Mouse (Mus musculus) midbrain, embryonic 10.5 days (tissue): ENCODE measurements around the gene Agrp. TPM values are rescaled to one million over a fixed set of nuclear protein-coding genes. Genes with fewer than 3 reads are reported as not detected.
"Not testable (repeated sequence)": the region's sequence is repeated elsewhere in the genome, so short reads cannot be mapped to it uniquely, and the experiment has no call there.

Source experiments
- DNase-seq: peaks from one replicate; pipeline ENCODE4 v3.0.0-alpha.2; 2017; ENCODE audit warnings: low spot score
- H3K27ac ChIP-seq: fragments of 300-500 bp; sonication (generic); replicated peaks from 2 replicates; pipeline ENCODE4 v1.5.1; 2016; ENCODE audit warnings: mild to moderate bottlenecking
- H3K27me3 ChIP-seq: fragments of 300-500 bp; sonication (generic); 2 replicates; pipeline ENCODE4 v1.6.1; 2016; ENCODE audit warnings: low read depth, mild to moderate bottlenecking; ENCODE audit not compliant: poor library complexity, severe bottlenecking
- H3K36me3 ChIP-seq: fragments of 300-500 bp; sonication (generic); 2 replicates; pipeline ENCODE4 v1.6.1; 2016; ENCODE audit warnings: mild to moderate bottlenecking, moderate library complexity
- H3K4me1 ChIP-seq: fragments of 300-500 bp; sonication (generic); 2 replicates; pipeline ENCODE4 v1.6.1; 2016
- H3K4me3 ChIP-seq: fragments of 300-500 bp; sonication (generic); 2 replicates; pipeline ENCODE4 v1.5.1; 2016; ENCODE audit warnings: mild to moderate bottlenecking, moderate library complexity
- H3K9me3 ChIP-seq: fragments of 300-500 bp; sonication (generic); replicated peaks from 2 replicates; pipeline ENCODE4 v1.6.1; 2016; ENCODE audit warnings: mild to moderate bottlenecking
- WGBS: fragments of 180-500 bp; shearing (Covaris S2); methylation state at CpG from one replicate; pipeline ENCODE4 v1.1.7; 2016; 5-methylcytosine and 5-hydroxymethylcytosine counted together
- polyA plus RNA-seq: library from polyadenylated mRNA; unstranded; fragments of >200 nt; fragmentation: Nextera tagmentation; extraction: Ambion mirVana; gene quantifications from 2 replicates; pipeline ENCODE4 v1.2.1, GENCODE M21; 2016

The Agrp gene
- polyA plus RNA-seq, 1 experiment from 2014 or later: 0.62 TPM

DNA sequence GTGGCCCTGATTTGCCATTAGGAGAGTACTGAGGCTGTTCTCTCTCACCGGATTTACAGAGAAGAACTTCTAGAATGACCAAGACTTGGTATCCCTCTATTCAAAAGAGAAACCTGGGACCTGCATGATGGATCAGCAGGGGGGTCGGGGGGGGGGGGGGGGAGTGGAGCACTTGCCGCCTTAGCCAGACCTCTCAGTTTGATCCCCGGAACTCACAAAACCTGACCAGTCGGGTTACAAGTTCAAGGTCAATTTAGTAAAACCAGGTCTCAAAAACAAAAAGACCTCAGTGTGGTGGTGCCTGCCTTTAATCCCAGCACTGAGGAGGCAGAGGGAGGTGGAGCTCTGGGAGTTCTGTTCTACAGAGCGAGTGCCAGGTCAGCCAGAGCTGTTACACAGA is 62.5 kb downstream of the Agrp start:
- H3K4me3 ChIP-seq: no peak overlapping the region
- H3K36me3 ChIP-seq: no peaks in the 10 kb centered on the region
- no peak overlapping the region for H3K27ac ChIP-seq
- no peaks in the 10 kb centered on the region for H3K27me3 ChIP-seq
- H3K4me1 ChIP-seq: no peaks in the 10 kb centered on the region
- H3K9me3 ChIP-seq: no peaks in the 10 kb centered on the region
- WGBS: 49% methylated on average over 6 of the region's 6 CpGs
- no peak for DNase-seq

DNA sequence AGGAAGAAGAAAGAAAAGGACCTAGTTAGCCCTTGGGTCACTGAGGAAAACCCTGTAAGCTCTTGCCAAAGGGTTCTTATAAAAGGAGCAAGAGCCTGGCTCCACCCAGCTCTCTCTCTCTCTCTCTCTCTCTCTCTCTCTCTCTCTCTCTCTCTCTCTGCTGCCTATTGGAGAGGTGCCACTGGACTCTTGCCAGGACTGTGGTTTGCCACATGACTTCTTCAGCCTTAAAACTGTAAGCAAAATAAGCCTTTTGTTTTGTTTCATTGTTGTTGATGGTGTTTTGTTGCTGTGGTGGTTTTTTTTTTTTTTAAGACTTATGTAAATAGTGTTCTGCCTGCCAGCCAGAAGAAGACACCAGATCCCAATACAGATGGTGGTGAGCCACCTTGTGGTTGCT is 63.8 kb downstream of the Agrp start:
- DNase-seq: no peak

DNA sequence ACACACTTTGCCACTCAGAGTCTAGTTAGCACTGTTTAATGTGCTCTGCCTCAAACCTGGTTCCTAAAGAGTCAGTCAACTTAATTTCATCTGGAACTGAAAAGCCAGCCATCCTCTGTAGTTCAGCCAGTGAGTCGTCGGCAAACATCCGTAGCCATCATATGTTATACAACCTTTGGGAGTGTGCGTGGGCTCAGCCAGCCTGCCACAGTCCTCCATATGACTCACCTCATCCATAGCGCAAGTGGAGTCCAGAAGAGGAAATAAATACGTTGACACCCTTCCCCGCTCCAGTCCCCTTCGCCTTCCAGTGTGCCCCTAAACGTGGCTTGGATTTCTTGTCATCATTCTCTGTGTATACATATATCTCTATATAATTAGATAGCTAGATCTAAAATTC is 65.4 kb downstream of the Agrp start:
- Histone ChIP-seq H3K27me3 (peaks cover 8% of the 10 kb centered on the region), H3K9me3 (no peaks in the 10 kb centered on the region), H3K4me1 (peaks cover 6% of the 10 kb centered on the region), H3K27ac (no peak overlapping the region), H3K4me3 (no peak overlapping the region), H3K36me3 (no peaks in the 10 kb centered on the region)
- 91% methylated on average over 9 of the region's 9 CpGs for WGBS
- DNase-seq: no peak

More for the DNA sequence above, 63.8 kb downstream of the Agrp start:
- Histone ChIP-seq H3K27ac (no peak overlapping the region), H3K9me3 (no peaks in the 10 kb centered on the region), H3K4me1 (no peaks in the 10 kb centered on the region), H3K4me3 (no peak overlapping the region), H3K27me3 (no peaks in the 10 kb centered on the region), H3K36me3 (no peaks in the 10 kb centered on the region)

DNA sequence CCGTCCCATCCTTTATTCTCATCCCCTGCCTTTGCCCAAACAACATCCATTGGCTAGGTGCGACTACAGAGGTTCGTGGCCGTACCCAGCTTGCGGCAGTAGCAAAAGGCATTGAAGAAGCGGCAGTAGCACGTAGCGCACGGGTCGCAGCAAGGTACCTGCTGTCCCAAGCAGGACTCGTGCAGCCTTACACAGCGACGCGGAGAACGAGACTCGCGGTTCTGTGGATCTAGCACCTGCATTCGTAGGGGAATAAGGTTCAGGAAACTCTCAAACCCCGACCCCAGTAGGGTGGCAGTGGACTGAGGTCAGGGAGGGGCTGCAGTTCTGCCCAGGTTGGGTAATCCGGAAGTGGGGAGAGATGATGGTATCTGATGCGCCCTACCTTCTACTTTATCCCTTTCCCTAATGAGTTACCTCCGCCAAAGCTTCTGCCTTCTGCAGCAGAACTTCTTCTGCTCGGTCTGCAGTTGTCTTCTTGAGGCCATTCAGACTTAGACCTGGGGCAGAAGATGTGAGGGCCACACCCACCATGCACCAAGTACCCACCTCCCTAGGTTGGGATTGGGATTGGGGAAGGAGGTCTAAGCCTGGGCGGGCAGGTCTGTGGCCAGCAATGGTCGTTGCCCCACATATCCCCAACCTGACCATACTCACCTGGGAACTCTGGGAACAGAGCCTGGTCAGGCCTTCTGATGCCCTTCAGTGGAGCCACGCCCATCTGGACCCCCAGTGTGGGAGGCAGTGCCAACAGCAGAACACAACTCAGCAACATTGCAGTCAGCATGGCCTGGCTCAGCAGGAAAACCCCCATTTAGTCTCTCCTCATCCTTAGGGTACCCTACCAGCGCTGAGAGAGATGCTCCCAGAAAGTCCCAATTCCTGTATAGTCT is 70.2 kb downstream of the Agrp start:
- no peak for DNase-seq
- Histone ChIP-seq H3K36me3 (0 out of 2 replicates have a peak, but pooled peaks cover 3% of the 10 kb centered on the region), H3K27me3 (peaks cover 8% of the 10 kb centered on the region), H3K9me3 (no peaks in the 10 kb centered on the region), H3K4me1 (peaks cover 30% of the 10 kb centered on the region), H3K27ac (peak overlapping the region; percentile 83), H3K4me3 (peak overlapping the region; percentile 93)
- WGBS: 31% methylated on average over 27 of the region's 27 CpGs

DNA sequence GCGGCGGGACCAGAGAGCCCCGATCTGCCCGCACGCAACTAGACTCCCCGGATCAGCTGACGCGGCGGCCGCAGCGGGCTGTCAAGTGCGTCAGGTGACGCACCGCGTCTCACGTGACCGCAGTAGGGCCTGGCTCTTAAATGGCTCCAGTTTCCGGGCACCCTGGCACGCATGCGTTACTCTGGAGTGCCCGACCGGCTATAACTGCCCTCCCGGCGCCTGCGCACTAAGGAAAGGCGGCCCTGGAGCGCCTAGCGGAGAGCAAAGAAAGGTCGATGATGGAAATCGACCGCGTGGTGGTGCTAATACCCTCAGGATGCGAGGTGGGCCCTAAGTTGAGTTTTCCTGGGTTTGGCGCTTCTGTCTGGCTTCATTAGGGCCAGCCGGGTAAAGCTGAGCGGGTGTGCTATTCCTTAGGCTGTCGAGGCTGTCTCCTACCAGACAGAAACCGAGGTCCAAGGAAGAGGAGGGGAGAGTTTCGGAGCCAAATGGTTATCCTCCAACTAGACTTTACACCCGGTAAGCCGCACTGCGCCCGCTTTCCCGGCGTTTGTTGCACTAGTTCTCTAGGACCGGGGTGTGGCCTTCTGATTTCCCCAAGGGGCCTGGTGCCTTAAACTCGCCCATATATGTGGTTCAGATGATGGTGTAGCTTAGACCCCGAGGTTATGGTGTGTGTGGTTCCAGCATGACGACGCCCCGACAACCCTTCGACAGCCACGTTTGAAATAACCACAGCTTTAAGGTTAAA is 71.1 kb downstream of the Agrp start, which contains the start of gene Atp6v0d1:
Gene Atp6v0d1, minus strand, starts transcription at position 96 of the 751 bp plus-strand sequence.
- H3K36me3 ChIP-seq: 0 out of 2 replicates have a peak, but pooled peaks cover 3% of the 10 kb centered on the region
- DNase-seq: peak; percentile 100
- WGBS: 4% methylated on average over 53 of the region's 53 CpGs

DNA sequence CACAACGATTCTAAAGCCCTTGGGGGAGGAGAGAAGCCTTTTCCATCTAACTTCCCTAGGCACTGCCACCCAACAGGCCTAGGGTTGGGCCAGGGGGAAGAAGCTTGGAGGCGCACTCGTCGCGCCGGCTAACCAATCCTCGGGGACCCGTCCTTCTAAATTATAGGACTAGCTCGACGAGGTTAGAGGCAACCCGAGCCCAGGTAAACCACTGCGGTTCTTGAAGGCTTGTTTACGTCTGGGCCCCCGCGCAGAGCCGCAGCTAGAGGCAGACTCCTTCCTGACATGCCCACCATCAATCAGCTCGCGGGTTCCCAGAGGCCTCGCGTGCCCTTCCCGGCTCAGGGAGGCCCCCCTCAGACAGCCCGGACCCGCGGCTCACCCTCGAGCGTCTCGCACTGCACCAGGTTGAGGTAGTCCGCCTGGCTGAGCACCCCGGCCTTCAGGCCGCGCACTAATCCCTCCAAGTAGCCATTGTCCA is 71.8 kb downstream of the Agrp start:
- Histone ChIP-seq H3K9me3 (no peaks in the 10 kb centered on the region), H3K4me1 (peaks cover 30% of the 10 kb centered on the region), H3K27me3 (peaks cover 8% of the 10 kb centered on the region), H3K4me3 (peak overlapping the region; percentile 93), H3K36me3 (0 out of 2 replicates have a peak, but pooled peaks cover 3% of the 10 kb centered on the region), H3K27ac (peak overlapping the region; percentile 83)
- no peak for DNase-seq
- WGBS: under 1% methylated on average over 31 of the region's 31 CpGs

More for the DNA sequence above, 71.1 kb downstream of the Agrp start, which contains the start of gene Atp6v0d1:
- no peaks in the 10 kb centered on the region for H3K9me3 ChIP-seq
- peaks cover 8% of the 10 kb centered on the region for H3K27me3 ChIP-seq
- peak within 1 kb of the TSS; percentile 93 for H3K4me3 ChIP-seq
- peak within 1 kb of the TSS; percentile 83 for H3K27ac ChIP-seq
- H3K4me1 ChIP-seq: peaks cover 30% of the 10 kb centered on the region

DNA sequence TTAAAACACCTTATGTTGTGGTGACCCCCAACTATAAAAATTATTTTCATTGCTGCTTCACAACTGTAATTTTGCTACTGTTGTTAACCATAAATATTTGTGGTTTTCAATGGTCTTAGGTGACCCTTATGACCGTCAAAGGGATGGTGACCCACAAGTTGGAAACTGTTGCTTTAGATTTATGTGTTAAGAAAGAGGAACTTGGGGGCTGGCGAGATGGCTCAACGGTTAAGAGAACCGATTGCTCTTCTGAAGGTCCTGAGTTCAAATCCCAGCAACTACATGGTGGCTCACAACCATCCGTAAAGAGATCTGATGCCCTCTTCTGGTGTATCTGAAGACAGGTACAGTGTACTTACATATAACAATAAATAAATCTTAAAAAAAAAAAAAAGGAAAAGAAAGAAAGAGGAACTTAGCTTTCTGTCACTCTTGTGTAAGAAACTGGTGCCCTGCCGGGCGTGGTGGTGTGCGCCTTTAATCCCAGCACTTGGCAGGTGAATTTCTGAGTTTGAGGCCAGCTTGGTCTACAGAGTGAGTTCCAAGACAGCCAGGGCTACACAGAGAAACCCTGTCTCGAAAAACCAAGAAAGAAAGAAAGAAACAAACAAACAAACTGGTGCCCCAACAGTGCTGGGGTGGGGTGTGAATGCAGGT is 72.5 kb downstream of the Agrp start:
- not testable (repeated sequence) for H3K27ac ChIP-seq, DNase-seq, H3K9me3 ChIP-seq, H3K36me3 ChIP-seq, H3K27me3 ChIP-seq
- H3K4me3 ChIP-seq: peak overlapping the region; percentile 93
- WGBS: 86% methylated on average over 9 of the region's 9 CpGs
- H3K4me1 ChIP-seq: peaks cover 30% of the 10 kb centered on the region

DNA sequence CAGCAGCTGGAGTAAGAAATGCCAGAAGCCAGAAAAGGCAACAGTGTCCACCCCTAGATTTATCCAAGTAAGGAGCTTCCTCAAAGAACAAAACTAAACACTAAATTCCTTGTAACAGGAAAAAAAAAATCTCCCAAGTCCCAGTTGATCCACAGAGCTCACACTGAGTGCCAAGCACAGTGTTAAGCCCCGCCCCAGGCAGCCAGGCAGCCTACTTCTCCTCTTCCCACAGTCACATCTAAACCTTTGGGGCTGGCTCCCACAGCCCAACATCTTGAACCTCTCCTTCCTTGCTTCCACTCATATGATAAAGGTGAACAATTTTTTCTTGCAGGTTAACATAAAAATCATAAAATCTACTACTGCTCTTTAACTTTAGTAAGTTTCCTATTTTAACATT is 73.3 kb downstream of the Agrp start:
- DNase-seq: no peak
- peaks cover 8% of the 10 kb centered on the region; the same call in 1 of the 2 replicates for H3K36me3 ChIP-seq
- no peaks in the 10 kb centered on the region for H3K9me3 ChIP-seq
- H3K4me3 ChIP-seq: no peak overlapping the region
- no peak overlapping the region for H3K27ac ChIP-seq
- H3K4me1 ChIP-seq: peaks cover 30% of the 10 kb centered on the region
- WGBS: 89% methylated on average over 1 of the region's 1 CpGs
- peaks cover 8% of the 10 kb centered on the region for H3K27me3 ChIP-seq

DNA sequence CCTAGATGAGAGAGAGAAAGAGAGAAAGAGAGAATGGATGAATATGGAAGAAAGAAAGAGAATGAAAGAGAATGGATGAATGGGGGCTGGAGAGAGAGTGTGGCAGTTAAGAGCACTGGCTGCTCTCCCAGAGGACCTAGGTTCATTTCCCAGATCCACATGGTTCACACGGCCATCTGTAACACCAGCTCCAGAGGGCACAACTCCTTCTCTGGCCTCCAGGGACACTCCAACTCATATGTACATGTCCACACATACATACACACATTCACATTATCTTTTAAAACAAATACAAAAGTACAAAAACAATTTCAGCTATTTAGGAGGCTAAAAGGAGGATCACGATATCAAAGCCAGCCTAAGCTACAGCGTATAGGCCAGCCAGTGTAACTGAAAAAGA is 74.3 kb downstream of the Agrp start:
- no peak overlapping the region for H3K4me3 ChIP-seq
- 88% methylated on average over 3 of the region's 3 CpGs for WGBS
- H3K27me3 ChIP-seq: peaks cover 8% of the 10 kb centered on the region

DNA sequence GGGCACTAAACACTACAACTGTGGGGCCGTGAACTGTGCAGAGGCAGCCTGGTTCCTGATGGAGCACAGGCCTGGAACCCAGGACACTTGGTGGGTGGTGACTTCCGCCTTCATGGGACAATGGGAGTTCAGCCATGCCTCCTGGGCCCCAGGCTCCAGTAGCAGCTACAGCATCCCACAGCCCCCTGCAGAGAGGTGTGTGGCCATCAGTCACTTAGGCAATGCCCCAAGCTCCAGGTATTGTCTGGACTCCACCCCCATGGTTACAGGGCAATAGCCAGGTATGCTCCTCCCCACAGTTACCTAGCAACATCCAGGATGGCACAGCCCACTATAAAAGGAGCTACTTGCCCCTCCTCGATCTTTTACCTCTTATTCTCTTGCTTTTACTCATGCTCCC is 82.0 kb downstream of the Agrp start:
- Histone ChIP-seq H3K4me1 (no peaks in the 10 kb centered on the region), H3K36me3 (peaks cover 4% of the 10 kb centered on the region; the same call in 1 of the 2 replicates), H3K4me3 (no peak overlapping the region), H3K27ac (no peak overlapping the region), H3K9me3 (no peaks in the 10 kb centered on the region), H3K27me3 (no peaks in the 10 kb centered on the region)
- 75% methylated on average over 3 of the region's 3 CpGs for WGBS
- no peak for DNase-seq

More for the DNA sequence above, 74.3 kb downstream of the Agrp start:
- Histone ChIP-seq H3K36me3 (peaks cover 8% of the 10 kb centered on the region; the same call in 1 of the 2 replicates), H3K4me1 (peaks cover 30% of the 10 kb centered on the region), H3K27ac (no peak overlapping the region), H3K9me3 (no peaks in the 10 kb centered on the region)
- DNase-seq: no peak

DNA sequence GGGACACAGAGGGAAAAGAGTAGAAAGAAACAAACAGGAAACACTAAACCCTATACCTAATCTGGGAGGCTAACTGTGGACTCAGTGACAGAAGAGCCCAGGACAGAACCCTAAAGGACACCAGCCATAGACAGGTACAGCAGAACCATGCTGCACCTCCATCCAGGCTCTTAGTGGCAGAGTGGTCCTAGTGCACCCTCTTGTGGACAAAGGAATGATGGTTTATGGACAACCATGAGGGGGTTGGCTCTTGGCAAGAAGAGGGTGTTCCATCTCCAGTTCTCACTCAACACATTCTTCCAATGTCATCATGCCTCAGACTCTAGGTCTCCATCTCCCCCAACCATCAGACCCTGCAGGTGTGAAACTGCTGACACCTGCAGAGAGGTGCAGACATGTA is 83.1 kb downstream of the Agrp start:
- peak; percentile 57 for DNase-seq
- Histone ChIP-seq H3K36me3 (no peaks in the 10 kb centered on the region; the same call in 1 of the 2 replicates), H3K4me3 (no peak overlapping the region), H3K27ac (no peak overlapping the region), H3K27me3 (no peaks in the 10 kb centered on the region), H3K9me3 (no peaks in the 10 kb centered on the region), H3K4me1 (no peaks in the 10 kb centered on the region)

DNA sequence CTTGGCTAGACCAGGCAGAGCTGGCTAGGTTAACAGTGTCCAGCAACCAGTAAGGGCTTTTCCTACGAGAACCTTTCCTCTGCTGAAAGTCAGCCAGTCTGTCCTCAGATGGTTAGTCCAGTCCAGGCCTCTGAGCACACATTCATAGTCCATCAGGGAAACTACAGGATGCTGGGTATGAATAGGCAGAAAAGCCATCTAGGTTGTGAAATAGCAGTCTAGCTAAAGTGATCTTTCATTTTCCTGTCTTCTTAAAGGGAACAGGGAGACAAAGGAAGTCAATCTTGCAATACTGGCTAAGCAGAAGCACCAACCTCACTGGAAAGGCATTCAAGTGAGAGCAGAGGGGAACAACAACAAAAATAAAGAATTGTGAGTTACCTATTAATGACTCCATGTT is 84.4 kb downstream of the Agrp start:
- Histone ChIP-seq H3K27ac (no peak overlapping the region), H3K36me3 (no peaks in the 10 kb centered on the region; the same call in 1 of the 2 replicates), H3K27me3 (no peaks in the 10 kb centered on the region), H3K4me1 (no peaks in the 10 kb centered on the region), H3K9me3 (no peaks in the 10 kb centered on the region), H3K4me3 (no peak overlapping the region)
- no peak for DNase-seq
- WGBS: 83% methylated on average over 1 of the region's 1 CpGs
